Comparison of ENCODE assay signal across 10 mouse cellular contexts in the genomic region with DNA sequence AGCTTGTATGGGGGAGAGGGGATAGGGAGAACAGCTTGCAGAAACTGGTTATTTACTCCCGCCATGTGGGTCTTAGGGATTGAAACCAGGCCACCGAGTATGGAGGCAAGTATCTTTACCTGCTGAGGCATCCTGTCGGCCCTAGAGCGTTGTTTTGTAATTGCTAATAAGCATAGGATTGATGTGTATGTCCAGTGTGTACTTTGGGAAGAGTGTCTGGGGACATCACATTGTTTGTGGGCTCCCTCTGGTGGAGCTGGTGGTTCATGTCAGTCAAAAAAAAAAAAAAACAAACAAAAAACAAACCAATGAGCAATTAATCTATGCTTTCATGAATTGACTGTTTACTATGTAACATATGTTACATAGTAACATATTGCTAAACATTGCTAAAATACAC. TPM values are rescaled to one million over a fixed set of nuclear protein-coding genes. Genes with fewer than 3 reads are reported as not detected.
DNase-seq lines count a peak whose midpoint lies in the region; ATAC-seq and TF ChIP-seq lines count a peak whose summit lies in the region.
"Had no signal": no experiment of that assay in that cellular context is flagged by ENCODE, and none has a peak within 500 bp of the region (broad histone marks: within the 10 kb centered on the region; RNA-seq: fewer than 3 reads in every experiment).

No protein-coding gene starts in this region.

- no peak overlapping the region for H3K4me2 ChIP-seq in midbrain, embryonic 15.5 days
- H3K4me2 ChIP-seq: heart, embryonic 13.5 days had no signal

- H3K4me3 ChIP-seq in MEL (ENCODE audit: control insufficient read depth in 1 of 2, insufficient read depth in 1 of 2, low read depth in 2 of 2, low read length in 2 of 2), result no peak overlapping the region
- H3K4me3 ChIP-seq in midbrain, embryonic 15.5 days, result no peak overlapping the region
- H3K4me3 ChIP-seq: heart, embryonic 13.5 days had no signal

- peak; percentile 55 for TF ChIP-seq RAD21 in MEL (IDR thresholded peaks at IDR 0.05; ENCODE audit: low read depth, low read length)

- TF ChIP-seq CTCF in MEL (IDR thresholded peaks at IDR 0.05 in 2 of 3, conservative IDR thresholded peaks at IDR 0.05 in 1 of 3; ENCODE audit: control insufficient read depth in 1 of 3, insufficient read depth in 1 of 3, low read depth in 2 of 3, low read length in 3 of 3, poor library complexity in 1 of 3, severe bottlenecking in 1 of 3), result peak; percentile 44 to 58 (median 54)

- H3K4me1 ChIP-seq in MEL (ENCODE audit: control insufficient read depth in 1 of 2, insufficient read depth in 2 of 2, low read length in 2 of 2), result peaks cover 5 to 8% of the 10 kb centered on the region in 2 experiments
- H3K4me1 ChIP-seq in midbrain, embryonic 15.5 days, result peaks cover 18% of the 10 kb centered on the region

- peaks cover 19% of the 10 kb centered on the region for H3K79me2 ChIP-seq in MEL (ENCODE audit: control insufficient read depth, insufficient read depth, low read length, poor library complexity)

- no peaks in the 10 kb centered on the region for H3K9me3 ChIP-seq in MEL (replicated peaks; ENCODE audit: insufficient read depth, low read length)
- H3K9me3 ChIP-seq in midbrain, embryonic 15.5 days, result no peaks in the 10 kb centered on the region
- H3K9me3 ChIP-seq: heart, embryonic 13.5 days had no signal

- H3K36me3 ChIP-seq in MEL (ENCODE audit: control insufficient read depth in 1 of 2, insufficient read depth in 2 of 2, low read length in 2 of 2), result peaks cover 0 to 9% of the 10 kb centered on the region in 2 experiments; a peak in 3 of 4 replicates
- H3K36me3 ChIP-seq in midbrain, embryonic 15.5 days (replicated peaks), result no peaks in the 10 kb centered on the region

- WGBS in midbrain, embryonic 15.5 days, result 54% methylated on average over 4 of the region's 4 CpGs

- peak; percentile 24 for DNase-seq in cerebellum, adult 8-10 months
- DNase-seq in cerebellum, adult 9-11 months, result no peak
- DNase-seq in layer of hippocampus, postnatal 10 days (ENCODE audit: low spot score in 2 of 2), result peak; percentile 17 to 47
- no peak for DNase-seq in layer of hippocampus, adult 11-12 months (ENCODE audit: low spot score)
- peak; percentile 59 for DNase-seq in MEL (ENCODE audit: low read depth, low spot score)
- no peak for DNase-seq in frontal cortex, postnatal 36 days (ENCODE audit: low spot score in 2 of 2)

- no peak for TF ChIP-seq POLR2A in MEL (IDR thresholded peaks at IDR 0.05; ENCODE audit: control insufficient read depth in 1 of 2, insufficient read depth in 1 of 2, low read depth in 1 of 2, low read length in 2 of 2, poor library complexity in 1 of 2)

- no peak overlapping the region for H3K9ac ChIP-seq in MEL (ENCODE audit: control insufficient read depth, low read depth, low read length, poor library complexity, severe bottlenecking)
- H3K9ac ChIP-seq in midbrain, embryonic 15.5 days, result no peak overlapping the region
- H3K9ac ChIP-seq: heart, embryonic 13.5 days had no signal

- no peaks in the 10 kb centered on the region for H3K27me3 ChIP-seq in MEL (ENCODE audit: control insufficient read depth in 1 of 2, insufficient read depth in 2 of 2, low read length in 2 of 2)
- no peaks in the 10 kb centered on the region for H3K27me3 ChIP-seq in midbrain, embryonic 15.5 days (replicated peaks)
- H3K27me3 ChIP-seq: heart, embryonic 13.5 days; Patski had no signal

- 0 out of 2 replicates have a peak, but pooled peaks have one; percentile 27 for ATAC-seq in erythroblast, adult 5-6 weeks (replicated peaks; ENCODE audit: low FRiP score, poor library complexity, severe bottlenecking)
- no peak for ATAC-seq in midbrain, embryonic 15.5 days (replicated peaks)
- ATAC-seq: Patski had no signal

- no peak overlapping the region for H3K27ac ChIP-seq in MEL (ENCODE audit: control insufficient read depth, low read depth, low read length)
- no peak overlapping the region for H3K27ac ChIP-seq in midbrain, embryonic 15.5 days
- H3K27ac ChIP-seq: heart, embryonic 13.5 days had no signal

- TF ChIP-seq EP300 in MEL (IDR thresholded peaks at IDR 0.05; ENCODE audit: low read depth in 1 of 2, low read length in 2 of 2), result no peak

TF ChIP-seq in MEL, 35 proteins besides CTCF, POLR2A, EP300 and RAD21:
- no peak for TF ChIP-seq MYC (IDR thresholded peaks at IDR 0.05; ENCODE audit: low read depth, low read length)
- no peak for TF ChIP-seq ELF1 (IDR thresholded peaks at IDR 0.05; ENCODE audit: low read depth, low read length)
- TF ChIP-seq MAX (IDR thresholded peaks at IDR 0.05; ENCODE audit: low read length), result no peak
- no peak for TF ChIP-seq ZC3H11A (IDR thresholded peaks at IDR 0.05; ENCODE audit: low read depth, low read length)
- TF ChIP-seq MYB (IDR thresholded peaks at IDR 0.05; ENCODE audit: low read depth, low read length), result no peak
- TF ChIP-seq ZKSCAN1 (IDR thresholded peaks at IDR 0.05; ENCODE audit: low read depth, low read length), result no peak
- no peak for TF ChIP-seq TBP (IDR thresholded peaks at IDR 0.05; ENCODE audit: low read depth, low read length)
- TF ChIP-seq MAZ (IDR thresholded peaks at IDR 0.05; ENCODE audit: low read depth, low read length), result no peak
- TF ChIP-seq NELFE (IDR thresholded peaks at IDR 0.05; ENCODE audit: low read depth, low read length), result no peak
- TF ChIP-seq MAFK (IDR thresholded peaks at IDR 0.05; ENCODE audit: borderline replicate concordance, low read depth, low read length), result no peak
- no peak for TF ChIP-seq ETS1 (IDR thresholded peaks at IDR 0.05; ENCODE audit: low read depth, low read length)
- no peak for TF ChIP-seq HCFC1 (IDR thresholded peaks at IDR 0.05; ENCODE audit: low read depth, low read length)
- TF ChIP-seq ZMIZ1 (IDR thresholded peaks at IDR 0.05; ENCODE audit: low read depth, low read length), result no peak
- no peak for TF ChIP-seq NRF1 (IDR thresholded peaks at IDR 0.05; ENCODE audit: insufficient read depth, low read depth, low read length, poor library complexity, severe bottlenecking)
- no peak for TF ChIP-seq TCF12 (IDR thresholded peaks at IDR 0.05; ENCODE audit: low read depth, low read length)
- TF ChIP-seq SMC3 (IDR thresholded peaks at IDR 0.05; ENCODE audit: low read depth, low read length), result peak; percentile 66
- no peak for TF ChIP-seq SIN3A (IDR thresholded peaks at IDR 0.05; ENCODE audit: low read length)
- TF ChIP-seq ZNF384 (IDR thresholded peaks at IDR 0.05; ENCODE audit: low read depth, low read length), result peak; percentile 74

RNA-seq across cellular contexts. Expression of a gene that starts 2.2 kb away (rescaled TPM):
- total RNA-seq in layer of hippocampus, postnatal 10 days (2021), result 10 to 100 TPM; 16.3 to 23.3 TPM
- total RNA-seq in MEL (2012; rRNA removed), result 21.7 and 24.6 TPM in 2 replicates
- 100 to 1,000 TPM in 1 of 2 experiments, 10 to 100 TPM in 1; 38.2 to 270 TPM for polyA plus RNA-seq in MEL (2012; ENCODE audit: insufficient read depth in 1 of 2, insufficient read length in 2 of 2, low read depth in 1 of 2, low replicate concordance in 2 of 2, missing spikeins in 1 of 2)
- total RNA-seq in erythroblast, adult 5-6 weeks (2015; ENCODE audit: low replicate concordance), result 25.6 and 33.9 TPM in 2 replicates
- total RNA-seq in erythroblast, adult 5-6 weeks (2017; ENCODE audit: low replicate concordance), result 15.1 and 34.6 TPM in 2 replicates
- polyA plus RNA-seq in midbrain, embryonic 15.5 days (2015; fragmentation: Nextera tagmentation; extraction: Ambion mirVana), result 14.5 and 15.3 TPM in 2 replicates

Comparison
In these comparisons a context has a peak if more than half of its experiments do, and no peak if none do; other contexts are left out.
1. DNase-seq: peak in cerebellum, adult 8-10 months (single experiment), layer of hippocampus, postnatal 10 days (2 of 2) and MEL (single experiment); none in cerebellum, adult 9-11 months (single experiment), layer of hippocampus, adult 11-12 months (single experiment) and frontal cortex, postnatal 36 days (0 of 2).